Mouse (Mus musculus): ENCODE results near the gene Rnf144a.

The Rnf144a gene

GRCm38 (mm10) chr12:26410443-26410842 is 4.6 kb downstream of the Rnf144a start:
- DNase-seq (ENCODE audit: low read depth, low spot score): no peak

GRCm38 (mm10) chr12:26408707-26409106 is 6.3 kb downstream of the Rnf144a start:
- DNase-seq (ENCODE audit: low read depth, low spot score): no peak

GRCm38 (mm10) chr12:26404781-26405702 is 10.0 kb downstream of the Rnf144a start:
- no peak for DNase-seq (ENCODE audit: low read depth, low spot score)

GRCm38 (mm10) chr12:26403372-26404125 is 11.5 kb downstream of the Rnf144a start:
- no peak for DNase-seq (ENCODE audit: low read depth, low spot score)

GRCm38 (mm10) chr12:26401696-26402470 is 13.2 kb downstream of the Rnf144a start:
- peak; percentile 88 for DNase-seq (ENCODE audit: low read depth, low spot score)

GRCm38 (mm10) chr12:26401254-26401653 is 13.8 kb downstream of the Rnf144a start:
- DNase-seq (ENCODE audit: low read depth, low spot score): peak; percentile 48

GRCm38 (mm10) chr12:26400762-26401161 is 14.3 kb downstream of the Rnf144a start:
- no peak for DNase-seq (ENCODE audit: low read depth, low spot score)

- no peak for DNase-seq (ENCODE audit: low read depth, low spot score)
Measured at GRCm38 (mm10) chr12:26399391-26399790, 15.7 kb downstream of the Rnf144a start.

- peak; percentile 58 for DNase-seq (ENCODE audit: low read depth, low spot score)
Measured at GRCm38 (mm10) chr12:26398597-26398996, 16.5 kb downstream of the Rnf144a start.

GRCm38 (mm10) chr12:26394485-26395470 is 20.3 kb downstream of the Rnf144a start:
- no peak for DNase-seq (ENCODE audit: low read depth, low spot score)

- DNase-seq (ENCODE audit: low read depth, low spot score): no peak
Measured at GRCm38 (mm10) chr12:26393291-26393690, 21.8 kb downstream of the Rnf144a start.

- no peak for DNase-seq (ENCODE audit: low read depth, low spot score)
Measured at GRCm38 (mm10) chr12:26391162-26391561, 23.9 kb downstream of the Rnf144a start.

- no peak for DNase-seq (ENCODE audit: low read depth, low spot score)
Measured at GRCm38 (mm10) chr12:26387523-26387922, 27.5 kb downstream of the Rnf144a start.

- no peak for DNase-seq (ENCODE audit: low read depth, low spot score)
Measured at GRCm38 (mm10) chr12:26386947-26387346, 28.1 kb downstream of the Rnf144a start.

- DNase-seq (ENCODE audit: low read depth, low spot score): no peak
Measured at GRCm38 (mm10) chr12:26386189-26386588, 28.9 kb downstream of the Rnf144a start.

- DNase-seq (ENCODE audit: low read depth, low spot score): no peak
Measured at GRCm38 (mm10) chr12:26385735-26386134, 29.3 kb downstream of the Rnf144a start.

GRCm38 (mm10) chr12:26381730-26382129 is 33.3 kb downstream of the Rnf144a start:
- no peak for DNase-seq (ENCODE audit: low read depth, low spot score)

- DNase-seq (ENCODE audit: low read depth, low spot score): no peak
Measured at GRCm38 (mm10) chr12:26379797-26380196, 35.3 kb downstream of the Rnf144a start.

GRCm38 (mm10) chr12:26377691-26378090 is 37.4 kb downstream of the Rnf144a start:
- no peak for DNase-seq (ENCODE audit: low read depth, low spot score)

GRCm38 (mm10) chr12:26376541-26377323 is 38.3 kb downstream of the Rnf144a start:
- no peak for DNase-seq (ENCODE audit: low read depth, low spot score)

Measured in CD4-positive helper T cell, adult 2 months (primary cell).